Mouse (Mus musculus) urinary bladder, postnatal 10 days (tissue): ENCODE data around the gene Arl14.
"Not testable (repeated sequence)": the region's sequence is repeated elsewhere in the genome, so short reads cannot be mapped to it uniquely, and the experiment has no call there.

Source experiments
- DNase-seq: peaks from one replicate; pipeline ENCODE4 v3.0.0; 2022; ENCODE audit warnings: low spot score

Gene Arl14

DNA sequence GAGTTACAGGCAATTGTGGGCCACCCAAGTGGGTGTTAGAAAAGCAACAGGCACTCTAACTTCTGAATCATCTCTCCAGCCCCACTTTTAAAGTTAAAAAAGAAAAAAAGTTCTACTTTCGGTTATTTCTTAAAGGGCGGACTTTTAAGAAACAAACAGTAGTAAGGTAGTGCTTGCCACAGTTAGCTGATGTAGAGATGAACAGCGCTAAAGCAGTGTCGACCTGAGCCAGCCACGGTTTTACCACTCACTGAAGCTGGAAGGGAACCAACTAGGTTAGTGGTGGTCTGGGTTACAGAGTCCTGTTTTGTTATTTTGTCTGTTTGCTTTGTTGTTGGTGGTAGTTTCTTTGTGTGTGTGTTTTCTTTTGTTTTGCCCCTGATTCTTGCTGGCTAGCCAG lies 8.8 kb upstream of the Arl14 start:
- DNase-seq = no peak

DNA sequence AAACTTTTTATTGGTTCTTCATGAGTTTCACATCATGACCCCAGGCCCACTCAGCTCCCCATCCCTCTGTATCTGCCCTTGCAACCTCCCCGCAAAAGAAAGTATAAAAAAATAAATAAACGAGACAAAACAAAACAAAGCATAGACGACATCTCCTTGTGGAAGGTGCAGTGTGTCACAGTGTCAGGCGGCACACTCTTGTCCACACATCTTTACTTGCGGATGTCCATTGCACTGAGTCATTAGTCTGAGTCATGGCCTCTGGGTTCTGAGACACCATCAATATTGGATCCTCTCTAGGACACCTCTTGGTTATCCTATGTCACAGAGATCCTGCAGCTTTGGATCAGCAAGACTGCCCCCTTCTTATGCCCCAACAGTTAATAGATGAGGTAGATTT lies 7.7 kb upstream of the Arl14 start:
- DNase-seq = no peak

DNA sequence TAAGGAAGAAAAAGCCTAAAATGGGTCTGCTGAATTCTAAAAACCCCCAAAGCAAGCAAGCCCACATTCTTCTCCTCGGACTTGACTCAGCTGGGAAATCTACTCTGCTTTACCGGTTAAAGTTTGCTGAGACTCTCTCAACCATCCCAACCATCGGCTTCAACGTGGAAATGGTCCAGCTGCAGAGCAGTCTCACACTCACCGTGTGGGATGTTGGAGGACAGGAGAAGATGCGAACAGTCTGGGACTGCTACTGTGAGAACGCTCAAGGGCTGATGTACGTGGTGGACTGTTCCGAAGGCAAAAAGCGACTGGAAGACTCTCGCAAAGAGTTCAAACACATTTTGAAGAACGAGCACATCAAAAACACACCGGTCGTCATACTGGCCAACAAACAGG lies 282 bp downstream of the Arl14 start:
- no peak for DNase-seq

DNA sequence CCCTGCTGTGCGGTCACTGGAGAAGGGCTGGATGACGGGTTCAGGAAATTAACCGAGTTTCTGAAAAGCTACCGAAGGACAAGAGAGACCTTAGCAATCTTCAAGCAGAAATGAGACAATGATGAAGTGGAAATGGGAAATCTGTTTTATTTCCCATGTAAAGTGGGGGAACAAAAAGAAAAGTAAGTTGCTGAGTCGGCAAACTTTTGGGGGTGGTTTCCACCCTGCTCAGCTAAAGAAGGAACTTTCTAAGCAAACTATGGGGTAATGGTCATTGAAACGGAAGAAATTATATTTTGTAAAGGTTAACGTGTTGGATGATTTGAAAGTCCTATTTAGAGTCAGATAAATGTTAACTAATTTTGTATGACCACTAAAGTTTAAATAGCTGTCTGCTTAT lies 768 bp downstream of the Arl14 start:
- no peak for DNase-seq

DNA sequence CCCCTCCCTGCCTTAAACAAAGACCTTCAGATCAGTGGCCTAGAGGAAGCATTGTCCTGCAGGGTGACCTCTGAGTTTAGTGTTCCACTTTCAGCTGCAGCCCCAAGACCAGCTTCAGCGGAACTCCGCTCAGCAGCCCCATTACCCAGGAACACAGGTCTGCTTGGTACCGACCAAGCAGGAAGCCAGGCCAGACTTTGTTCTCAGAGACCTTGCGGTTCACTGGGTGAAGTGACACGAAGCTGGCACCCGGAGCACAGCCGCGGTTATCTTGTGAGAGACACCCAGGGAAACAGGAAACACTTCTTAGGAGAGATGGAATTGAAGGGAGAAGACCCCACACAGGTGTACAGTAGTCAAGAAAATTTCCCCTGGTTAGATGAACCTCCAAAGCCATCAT lies 1.4 kb downstream of the Arl14 start:
- no peak for DNase-seq

DNA sequence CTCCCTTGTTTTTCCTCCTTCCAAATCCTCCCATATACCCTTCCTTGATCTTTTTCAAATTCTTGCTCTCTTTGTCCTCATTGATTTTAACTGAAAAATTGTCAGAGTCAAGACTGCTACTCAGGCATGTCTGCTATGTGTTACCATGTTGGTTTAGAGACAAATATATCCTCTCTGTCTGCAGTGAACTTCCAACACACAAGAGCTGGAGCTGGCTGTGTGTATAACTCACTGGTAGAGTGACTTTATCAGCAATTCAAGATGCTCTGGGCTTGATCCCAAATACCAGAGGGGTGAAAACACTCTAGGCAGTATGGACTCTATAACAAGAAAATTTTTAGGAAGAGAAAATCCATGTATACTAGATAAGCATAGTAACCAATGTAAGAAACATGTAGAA lies 2.8 kb downstream of the Arl14 start:
- DNase-seq = no peak

DNA sequence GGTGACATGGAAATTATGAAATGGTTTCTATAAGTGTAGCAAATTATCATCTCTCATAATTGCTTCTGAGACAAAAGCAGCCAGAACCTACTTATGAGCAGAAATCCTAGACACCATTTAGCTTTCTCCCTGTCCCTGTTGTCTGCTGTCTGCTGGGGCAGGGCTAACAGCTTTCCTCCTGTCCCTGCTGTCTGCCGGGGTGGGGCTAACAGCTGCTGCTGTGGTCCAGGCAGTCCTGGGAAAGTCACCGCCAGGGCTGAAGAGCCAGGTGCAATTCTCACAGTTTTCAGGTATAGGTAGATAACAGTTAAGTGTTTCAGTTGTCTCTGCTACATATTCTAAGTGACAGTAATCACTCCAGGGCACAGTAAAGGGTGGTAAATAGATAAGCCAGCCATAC lies 4.3 kb downstream of the Arl14 start:
- DNase-seq = no peak

DNA sequence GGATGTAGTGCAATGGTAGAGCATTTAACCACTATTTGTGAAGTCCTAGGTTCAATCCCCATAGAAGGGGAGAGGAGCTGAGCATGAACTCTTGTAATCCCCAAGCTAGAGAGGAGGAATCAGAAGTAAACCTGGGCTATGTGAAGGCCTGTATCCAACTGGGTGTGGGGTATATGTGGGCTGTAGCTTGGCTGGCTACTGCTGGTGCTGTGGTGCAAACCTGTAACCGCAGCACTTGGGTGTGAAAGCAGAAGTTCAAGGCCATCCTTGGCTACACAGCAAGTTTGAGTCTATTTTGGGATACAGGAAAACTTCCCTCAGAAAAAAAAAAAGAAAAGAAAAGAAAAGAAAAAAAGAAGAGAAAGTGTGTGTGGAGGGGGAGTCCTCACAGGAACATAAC lies 5.8 kb downstream of the Arl14 start:
- DNase-seq = no peak

DNA sequence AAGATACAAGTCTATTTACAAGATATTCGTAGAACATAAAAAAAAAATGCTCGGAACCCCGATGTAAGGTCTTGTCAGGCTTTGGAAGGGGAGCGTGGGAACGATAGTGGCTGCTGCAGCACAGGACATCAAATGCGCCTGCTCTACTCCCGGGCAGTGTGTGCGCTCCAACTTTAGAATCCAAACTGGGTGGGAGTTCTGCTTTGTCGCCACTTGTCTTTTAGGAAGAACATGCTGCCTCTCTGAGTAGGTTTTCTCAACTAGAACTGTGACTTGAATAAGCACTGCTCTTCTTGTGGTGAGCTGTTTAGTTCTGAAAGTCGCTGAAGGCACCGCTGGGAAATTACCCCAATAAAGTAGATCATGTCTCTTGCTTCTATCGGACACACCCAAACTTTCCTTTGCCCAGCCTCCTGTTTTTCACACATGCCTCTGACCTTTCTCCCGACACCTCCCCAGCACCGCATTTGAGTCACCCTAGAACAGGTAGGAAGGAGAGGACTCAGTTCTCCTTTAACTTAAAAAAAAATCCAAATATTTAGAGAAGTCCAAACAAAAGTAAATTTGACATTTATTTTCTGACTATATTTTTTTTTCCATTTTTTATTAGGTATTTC lies 9.4 kb downstream of the Arl14 start:
- DNase-seq = no peak

DNA sequence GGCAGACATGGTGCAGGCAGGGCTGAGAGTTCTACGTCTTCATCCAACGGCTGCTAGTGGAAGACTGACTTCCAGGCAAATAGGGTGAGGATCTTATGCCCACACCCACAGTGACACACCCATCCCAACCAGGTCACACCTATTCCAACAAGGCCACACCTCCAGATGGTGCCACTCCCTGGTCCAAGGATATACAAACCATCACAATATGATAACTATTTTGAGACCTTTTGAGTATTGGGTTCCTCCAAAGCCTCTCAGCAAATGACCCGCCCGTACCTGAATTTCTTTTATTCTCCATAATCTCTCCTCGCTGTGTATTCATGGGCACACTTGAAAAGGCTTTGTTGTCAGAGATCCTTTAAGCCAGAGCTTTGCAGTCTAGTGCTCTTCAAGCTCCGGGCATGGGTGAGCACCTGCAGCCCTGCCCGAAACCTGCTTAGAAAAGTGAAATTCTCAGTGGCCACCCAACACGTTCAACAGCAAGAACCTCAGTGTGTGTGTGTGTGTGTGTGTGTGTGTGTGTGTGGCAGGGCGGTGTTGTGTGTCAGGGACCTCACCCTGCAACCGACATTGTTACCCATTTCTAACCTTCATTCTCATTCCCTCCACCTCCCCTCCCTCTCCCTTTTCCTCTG lies 11.5 kb downstream of the Arl14 start:
- not testable (repeated sequence) for DNase-seq

DNA sequence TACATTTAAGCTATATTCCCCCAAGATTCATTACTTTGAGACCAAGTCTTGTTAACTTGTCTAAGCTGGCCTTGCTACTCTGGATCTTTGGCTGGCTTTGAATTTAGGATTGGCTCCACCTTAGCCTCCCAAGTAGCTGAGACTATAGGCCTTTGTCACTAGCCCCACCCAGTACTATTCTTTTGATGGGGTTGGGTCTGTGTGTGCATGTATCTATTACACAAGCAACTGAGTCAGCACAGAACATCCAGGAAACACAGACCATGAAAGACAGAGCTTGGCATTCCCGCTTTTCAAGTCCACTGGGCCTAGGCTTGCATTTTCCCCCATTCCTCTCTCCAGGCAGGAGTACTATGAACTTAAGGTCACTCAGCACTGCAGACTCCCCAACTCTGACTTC lies 12.3 kb downstream of the Arl14 start:
- no peak for DNase-seq

DNA sequence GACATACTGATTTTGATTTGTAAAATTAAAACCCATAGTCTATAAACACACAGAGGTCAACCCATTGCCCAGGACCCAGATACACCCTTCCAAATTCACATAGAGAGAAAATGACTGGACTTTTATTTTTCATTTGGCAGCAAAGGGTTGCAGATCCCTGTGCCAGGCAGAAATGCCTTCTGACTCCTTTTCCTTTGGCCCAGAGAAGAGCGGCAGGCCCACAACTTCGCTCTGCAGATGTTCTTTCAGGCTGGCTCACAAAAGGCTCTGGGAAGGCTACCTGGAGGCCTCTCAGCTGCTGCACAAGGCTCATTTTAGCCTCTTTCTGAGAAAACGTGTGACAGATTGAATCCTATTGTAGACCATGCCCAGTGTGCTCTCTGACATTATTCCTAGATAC lies 13.6 kb downstream of the Arl14 start:
- DNase-seq = no peak

DNA sequence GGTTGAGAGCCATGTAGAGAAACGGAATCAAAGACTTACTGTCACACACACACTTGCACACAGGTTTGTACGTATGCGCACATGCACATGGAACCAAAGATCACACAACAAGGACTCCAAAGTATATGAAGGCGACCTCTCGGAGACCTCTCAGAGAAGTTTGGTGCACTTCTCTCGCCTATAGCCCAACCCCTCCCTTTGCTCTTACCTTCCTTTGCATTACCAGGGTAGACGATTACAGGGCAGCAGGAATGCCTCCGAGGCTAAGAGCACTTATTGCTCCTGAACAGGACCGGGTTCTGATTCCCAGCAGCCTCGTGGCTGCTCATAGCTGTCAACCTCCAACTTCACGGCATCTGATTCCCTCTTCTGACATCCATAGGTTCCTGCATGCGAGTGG lies 14.3 kb downstream of the Arl14 start:
- no peak for DNase-seq

DNA sequence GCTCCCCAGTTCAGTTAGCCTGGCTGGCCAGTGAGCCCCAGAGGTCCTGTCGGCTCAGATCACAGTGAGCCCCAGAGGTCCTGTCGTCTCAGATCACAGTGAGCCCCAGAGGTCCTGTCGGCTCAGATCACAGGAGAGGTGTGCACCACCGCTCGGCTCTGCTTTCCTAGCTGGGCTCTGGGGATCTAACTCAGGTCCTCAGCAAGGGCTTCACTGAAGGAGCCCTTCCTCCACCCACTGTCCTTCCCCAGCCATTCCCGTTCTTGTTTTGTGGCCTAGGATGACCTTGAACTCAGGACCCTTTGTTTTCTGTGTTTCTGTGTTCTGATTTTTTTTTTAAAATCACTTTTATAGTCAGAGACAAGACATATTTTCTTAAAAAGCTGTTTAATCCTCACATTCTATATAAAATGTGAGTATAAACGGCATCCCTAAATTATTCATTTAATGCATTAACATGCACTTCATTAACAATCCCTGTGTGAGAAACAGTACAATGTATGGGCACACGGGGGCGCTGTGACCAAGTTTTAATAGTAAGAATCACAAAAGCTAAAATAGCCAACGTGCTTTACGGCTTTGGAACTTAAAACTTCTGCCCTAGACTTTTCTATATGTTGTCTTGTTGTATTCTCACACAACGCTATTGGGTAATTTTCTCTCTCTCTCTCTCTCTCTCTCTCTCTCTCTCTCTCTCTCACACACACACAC lies 16.1 kb downstream of the Arl14 start:
- no peak for DNase-seq

DNA sequence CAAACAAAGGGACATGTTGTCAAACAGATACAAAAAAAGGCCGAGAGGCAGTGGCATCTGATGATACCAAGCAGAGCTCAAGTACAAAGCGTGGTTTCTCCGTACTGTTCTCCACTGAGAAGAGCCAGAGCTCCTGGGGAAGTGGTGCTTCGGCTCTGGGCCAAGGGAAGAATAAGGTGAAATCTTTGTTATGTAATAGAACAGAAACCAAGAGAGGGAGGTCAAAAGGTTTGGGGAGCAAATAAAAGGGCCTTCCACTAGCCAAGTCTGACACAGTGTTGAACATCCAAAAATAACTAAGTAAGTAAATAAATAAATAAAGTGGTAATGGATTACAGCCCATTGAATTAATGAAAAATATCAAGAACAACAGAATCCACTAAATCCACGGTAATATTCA lies 17.0 kb downstream of the Arl14 start:
- DNase-seq = no peak

DNA sequence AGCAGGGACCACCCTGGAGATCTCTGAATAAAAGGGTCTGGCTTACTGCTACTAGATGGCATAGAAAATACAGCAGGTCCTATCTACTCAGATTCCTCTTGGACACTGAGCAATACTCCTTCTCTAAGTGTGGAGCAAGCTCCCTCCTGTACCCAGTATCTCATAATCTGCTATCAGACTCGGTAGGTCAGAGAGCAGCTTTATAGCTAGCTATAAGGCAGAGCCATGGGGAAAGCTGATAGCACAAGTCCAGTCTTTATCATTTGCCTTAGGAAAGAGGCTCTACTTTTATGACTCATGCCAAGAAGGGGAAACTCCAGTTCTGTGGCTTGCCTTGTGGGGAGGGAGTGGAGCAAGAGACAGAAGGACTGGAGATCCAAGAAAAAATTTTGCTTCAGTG lies 18.8 kb downstream of the Arl14 start:
- no peak for DNase-seq

DNA sequence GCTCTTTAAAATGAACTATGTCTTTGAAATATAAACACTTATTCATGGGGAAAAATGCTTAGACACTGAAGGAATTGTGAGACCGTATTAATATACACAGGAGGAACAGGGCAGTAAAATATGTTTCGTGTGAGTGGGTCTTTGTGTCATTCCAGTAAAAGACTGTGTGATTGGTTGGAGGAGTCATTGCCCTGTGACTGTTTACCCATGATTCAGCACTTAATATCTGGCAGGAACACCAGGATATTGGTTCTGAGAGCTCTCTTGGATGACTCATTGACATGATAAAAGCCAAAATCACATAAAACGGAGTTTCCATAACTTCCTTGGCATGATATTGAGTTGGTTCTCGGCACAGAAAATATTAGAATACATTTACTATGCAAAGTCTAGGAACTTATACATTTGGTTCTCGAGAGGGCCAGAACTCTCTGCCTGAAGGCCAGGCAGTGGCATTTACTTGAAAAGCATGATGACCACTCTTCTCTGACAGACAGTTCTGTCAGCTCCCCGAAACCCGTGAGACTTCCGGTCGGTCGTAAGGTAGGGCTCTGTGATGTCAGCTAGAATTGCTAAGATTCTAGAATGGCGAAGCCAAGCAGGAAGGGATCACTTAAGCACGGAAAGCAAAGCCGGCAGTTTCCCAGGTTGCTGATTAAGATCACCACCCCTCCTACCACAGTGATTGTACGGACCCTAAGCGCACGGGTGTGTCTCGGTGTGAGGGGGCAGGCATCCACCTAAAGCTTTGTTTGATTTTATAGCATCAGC lies 31.1 kb downstream of the Arl14 start:
- no peak for DNase-seq

DNA sequence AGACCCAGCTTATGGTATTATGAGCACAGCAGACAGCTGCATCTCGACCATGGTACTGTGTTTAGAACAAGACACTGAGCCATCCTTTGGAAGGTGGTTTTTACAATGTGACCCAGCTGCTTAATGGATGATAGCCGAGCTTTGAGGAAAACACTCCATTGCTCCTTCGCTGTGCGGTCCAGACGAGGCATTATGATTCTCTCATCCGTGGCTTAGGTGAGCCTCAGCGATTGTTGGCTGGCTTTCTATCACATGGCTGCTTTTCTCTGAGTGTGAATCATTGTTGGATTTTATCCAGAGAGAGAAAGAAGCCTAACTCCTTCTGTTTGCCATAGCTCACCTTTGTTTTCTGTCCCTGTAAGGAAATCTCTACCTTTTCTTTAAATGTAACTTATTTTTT lies 32.5 kb downstream of the Arl14 start:
- DNase-seq = no peak

DNA sequence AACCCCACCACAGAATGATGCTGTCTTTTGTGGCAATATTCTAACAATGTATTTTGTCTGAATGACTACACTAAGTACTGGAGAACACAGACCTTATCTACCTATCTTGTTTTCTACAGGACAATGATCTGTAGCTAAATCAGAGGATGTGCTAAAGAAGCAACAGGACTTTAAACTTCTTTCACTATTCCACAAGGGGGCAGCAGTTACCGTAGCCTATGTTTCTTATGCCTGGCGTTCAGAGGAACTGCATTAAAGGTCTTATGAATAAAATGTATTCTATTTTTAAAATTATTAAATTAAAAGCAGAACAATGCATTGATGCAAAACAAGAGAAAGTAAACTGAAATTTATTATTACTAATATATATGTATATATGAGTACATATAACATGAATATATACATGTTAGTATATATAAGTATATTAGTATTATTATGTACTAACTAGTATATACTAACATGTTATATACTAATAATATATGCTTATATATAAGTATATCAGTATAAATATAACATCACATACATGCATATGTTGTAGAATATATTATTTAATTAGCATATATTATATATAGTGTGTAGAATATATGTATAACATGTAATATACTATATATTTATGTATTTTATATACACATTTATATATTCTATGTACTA lies 35.0 kb downstream of the Arl14 start:
- no peak for DNase-seq

DNA sequence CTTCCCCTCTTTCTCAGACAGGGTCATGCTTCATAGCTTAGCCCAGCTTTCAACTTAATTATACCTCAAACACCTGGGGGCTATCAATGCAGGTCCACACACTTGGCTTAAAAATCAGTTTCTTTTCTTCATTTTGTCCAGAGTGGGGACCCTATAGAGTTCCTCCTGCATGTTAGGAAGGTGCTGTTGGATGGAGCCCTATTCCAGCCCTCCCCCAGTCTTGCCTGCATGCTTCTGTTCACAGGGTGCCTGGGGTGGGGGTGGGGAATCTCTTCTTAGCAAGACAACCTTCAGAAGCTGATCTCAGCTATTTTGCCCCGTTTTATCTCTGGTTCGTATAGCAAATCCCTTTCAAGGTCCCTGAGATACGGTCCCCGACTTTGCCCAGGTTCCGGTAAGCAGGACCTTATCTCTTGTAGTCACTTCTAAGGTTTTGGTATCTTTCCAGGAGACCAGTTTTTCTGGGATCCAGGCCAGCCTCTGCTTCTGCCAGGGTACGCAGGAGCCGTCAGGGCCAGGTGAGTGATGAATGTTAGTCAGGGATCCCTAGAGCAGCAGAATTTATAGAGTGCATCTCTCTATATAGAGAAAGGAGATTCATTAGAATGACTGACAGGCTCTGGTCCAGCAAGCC lies 40.9 kb downstream of the Arl14 start:
- DNase-seq = no peak

DNA sequence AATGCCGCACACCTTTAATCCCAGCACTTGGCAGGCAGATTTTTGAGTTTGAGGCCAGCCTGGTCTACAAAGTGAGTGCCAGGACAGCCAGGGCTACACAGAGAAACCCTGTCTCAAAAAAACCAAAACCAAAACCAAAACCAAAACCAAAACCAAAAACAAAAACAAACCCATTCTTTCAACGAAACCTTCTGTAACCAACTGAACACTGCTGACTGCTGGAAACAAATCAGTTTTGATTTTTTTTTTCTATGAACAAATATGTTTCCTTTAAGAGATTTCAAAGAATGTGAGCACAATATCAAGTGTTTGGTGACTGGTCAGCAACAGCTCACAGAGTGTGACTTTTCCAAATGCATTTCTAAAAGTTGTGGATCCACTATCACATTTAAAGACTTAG lies 42.1 kb downstream of the Arl14 start:
- DNase-seq = not testable (repeated sequence)

DNA sequence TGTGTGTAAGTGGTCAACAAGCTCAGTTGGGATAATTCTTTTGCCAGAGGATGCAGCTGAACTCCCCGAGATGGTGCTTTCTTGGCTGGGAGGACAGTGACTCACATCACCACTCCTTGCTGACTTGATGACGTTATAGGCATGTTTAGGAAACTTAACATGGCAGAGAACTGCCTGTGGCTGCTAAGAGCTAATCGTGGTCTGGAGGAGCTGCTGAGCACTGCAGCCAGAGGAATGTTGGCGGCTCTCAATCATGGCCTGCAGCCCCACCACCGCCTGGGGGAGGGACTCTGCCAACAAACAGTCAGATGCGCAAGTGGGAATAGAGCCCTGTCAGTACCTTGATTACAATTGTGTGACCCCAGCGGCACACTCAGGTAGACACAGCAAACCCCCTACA lies 49.6 kb downstream of the Arl14 start:
- DNase-seq = no peak
